Mouse (Mus musculus) naive thymus-derived CD4-positive, alpha-beta T cell, adult 2 months (primary cell): ENCODE data around the gene Ambp.

ENCODE experiments used
- DNase-seq: peaks from one replicate; pipeline ENCODE4 v3.0.0-alpha.2; 2011; ENCODE audit warnings: low read depth

Ambp gene

GRCm38 (mm10) chr4:63118639-63119437, 35.8 kb downstream of the Ambp start:
- DNase-seq: peak; percentile 87

DNA sequence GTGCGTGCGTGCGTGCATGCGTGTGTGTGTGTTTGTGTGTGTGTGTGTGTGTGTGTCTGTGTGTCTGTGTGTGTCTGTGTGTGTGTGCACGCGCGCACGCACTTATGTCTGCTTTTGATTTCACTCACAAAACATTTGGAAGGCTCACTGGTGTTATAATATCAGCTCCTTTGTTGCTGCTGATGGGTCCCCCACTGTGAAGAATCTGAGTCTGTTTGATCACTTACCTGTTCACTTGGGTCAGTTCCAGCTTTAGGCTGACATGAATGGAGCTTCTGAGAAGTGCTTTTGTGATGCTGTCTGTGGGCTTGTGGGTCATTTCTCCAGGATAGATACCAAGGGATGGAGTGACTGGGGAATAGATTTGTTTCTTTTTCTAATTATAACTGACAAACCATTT, 48.9 kb downstream of the Ambp start:
- no peak for DNase-seq

GRCm38 (mm10) chr4:63102025-63102424, 52.6 kb downstream of the Ambp start:
- DNase-seq: no peak

DNA sequence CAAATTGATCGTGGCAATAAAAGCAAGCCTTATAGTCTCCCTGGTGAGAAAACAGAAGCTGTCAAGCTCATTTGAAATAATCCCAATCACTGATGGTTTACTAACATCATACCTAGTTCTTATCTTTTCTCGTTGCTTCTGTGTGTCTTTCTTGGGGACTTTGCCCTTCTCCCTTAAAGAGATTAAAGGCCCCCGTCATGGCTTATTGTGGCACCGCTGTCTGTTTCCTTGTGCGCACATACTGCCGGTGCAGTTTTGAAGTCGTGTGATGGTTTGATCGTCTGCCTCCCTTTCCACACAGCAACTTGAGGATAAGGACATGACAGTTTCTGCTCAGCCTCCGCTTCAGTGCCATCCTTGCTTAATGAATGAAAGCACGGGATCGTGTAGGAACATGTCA, 54.1 kb downstream of the Ambp start:
- DNase-seq: no peak

- DNase-seq: no peak
Observed at GRCm38 (mm10) chr4:63097603-63098002, 57.0 kb downstream of the Ambp start.
